Mouse (Mus musculus): ENCODE data around the gene C1d.
"Not testable (repeated sequence)": the region's sequence is repeated elsewhere in the genome, so short reads cannot be mapped to it uniquely, and the experiment has no call there.

C1d gene

GRCm38 (mm10) chr11:17257443-17257842, at the start of gene C1d:
Gene C1d, plus strand, starts transcription at chr11:17257579.
- in situ Hi-C loops (cut with MboI) = no loop called here

- in situ Hi-C loops (cut with MboI) = no loop called here
Observed at GRCm38 (mm10) chr11:17211258-17212140, 45.9 kb upstream of the C1d start, which contains the start of gene Pno1. Gene Pno1, minus strand, starts transcription at chr11:17211568.

- in situ Hi-C loops (cut with MboI) = no loop called here
Observed at GRCm38 (mm10) chr11:17212141-17212495, 45.3 kb upstream of the C1d start.

GRCm38 (mm10) chr11:17212903-17213509, 44.4 kb upstream of the C1d start:
- in situ Hi-C loops (cut with MboI) = no loop called here

GRCm38 (mm10) chr11:17215475-17215874, 41.9 kb upstream of the C1d start:
- in situ Hi-C loops (cut with MboI) = no loop called here

- in situ Hi-C loops (cut with MboI) = no loop called here
Observed at GRCm38 (mm10) chr11:17221126-17221525, 36.3 kb upstream of the C1d start.

GRCm38 (mm10) chr11:17232792-17233191, 24.6 kb upstream of the C1d start:
- in situ Hi-C loops (cut with MboI) = no loop called here

- in situ Hi-C loops (cut with MboI) = no loop called here
Observed at GRCm38 (mm10) chr11:17236449-17237037, 20.8 kb upstream of the C1d start.

- in situ Hi-C loops (cut with MboI) = not testable (repeated sequence)
Observed at GRCm38 (mm10) chr11:17238598-17238997, 18.8 kb upstream of the C1d start.

- in situ Hi-C loops (cut with MboI) = no loop called here
Observed at GRCm38 (mm10) chr11:17248715-17249114, 8.7 kb upstream of the C1d start.

- in situ Hi-C loops (cut with MboI) = no loop called here
Observed at GRCm38 (mm10) chr11:17256813-17257365, 490 bp upstream of the C1d start.

- in situ Hi-C loops (cut with MboI) = no loop called here
Observed at GRCm38 (mm10) chr11:17257861-17258260, 482 bp downstream of the C1d start.

GRCm38 (mm10) chr11:17267176-17267575, 9.8 kb downstream of the C1d start:
- in situ Hi-C loops (cut with MboI) = no loop called here

GRCm38 (mm10) chr11:17268801-17269200, 11.4 kb downstream of the C1d start:
- in situ Hi-C loops (cut with MboI) = no loop called here

- in situ Hi-C loops (cut with MboI) = no loop called here
Observed at GRCm38 (mm10) chr11:17279959-17280358, 22.6 kb downstream of the C1d start.

- in situ Hi-C loops (cut with MboI) = no loop called here
Observed at GRCm38 (mm10) chr11:17284055-17284454, 26.7 kb downstream of the C1d start.

GRCm38 (mm10) chr11:17288884-17289283, 31.5 kb downstream of the C1d start:
- in situ Hi-C loops (cut with MboI) = no loop called here

- in situ Hi-C loops (cut with MboI) = no loop called here
Observed at GRCm38 (mm10) chr11:17306007-17306891, 48.9 kb downstream of the C1d start.

GRCm38 (mm10) chr11:17307457-17307856, 50.1 kb downstream of the C1d start:
- in situ Hi-C loops (cut with MboI) = no loop called here

Measured in mature B cell (primary cell).